Mouse (Mus musculus) adrenal gland (tissue): ENCODE results near the gene Pvalb.

Source experiments
- intact Hi-C: fragments of 180-260 bp; cut with DNase I; formaldehyde crosslinking; loops from one replicate; pipeline ENCODE4 v1.15.1; 2025
- long read RNA-seq, 2 experiments: library from polyadenylated mRNA; unstranded; transcript quantifications; one replicate each; pipeline ENCODE4 v2.0.0; 2020; ENCODE audit warnings: borderline replicate concordance in 1 of 2; ENCODE audit not compliant: insufficient replicate concordance in 1 of 2

Gene Pvalb
- long read RNA-seq, experiment 1, result 0 reads
- long read RNA-seq, experiment 2, result 0 reads

GRCm38 (mm10) chr15:78206312-78206711 is at the start of gene Pvalb:
TSS of gene Pvalb (minus strand) at chr15:78206400.
- intact Hi-C loops, result no loop called here

- intact Hi-C loops, result no loop called here
Observed at GRCm38 (mm10) chr15:78254751-78255150, 48.6 kb upstream of the Pvalb start.

- intact Hi-C loops, result loop anchor here (5.0 kb wide), 1 partner anchor 174 kb away; no protein-coding TSS in a partner anchor
Observed at GRCm38 (mm10) chr15:78248410-78248809, 42.2 kb upstream of the Pvalb start.

DNA sequence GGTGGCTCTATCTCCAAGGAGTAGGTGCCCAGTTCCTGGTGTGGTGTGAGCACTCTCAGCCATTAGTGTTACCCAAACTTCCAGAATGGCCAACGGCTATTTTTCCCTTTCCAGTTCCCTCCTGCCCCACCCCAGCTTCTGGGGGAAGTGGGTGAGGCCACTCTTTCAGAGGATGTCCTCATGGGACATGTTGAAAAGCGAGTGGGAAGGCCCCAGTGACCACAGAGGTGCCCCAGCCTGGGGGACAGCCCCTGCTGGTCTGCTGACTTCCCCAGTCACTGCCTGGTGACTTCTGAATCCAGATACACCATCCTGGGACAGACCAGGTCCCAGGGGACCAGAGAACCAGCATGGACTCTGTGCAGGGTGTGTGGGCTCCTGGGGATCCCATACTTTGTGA is 41.5 kb upstream of the Pvalb start:
- intact Hi-C loops, result loop anchor here (5.0 kb wide), 1 partner anchor 175 kb away; no protein-coding TSS in a partner anchor

DNA sequence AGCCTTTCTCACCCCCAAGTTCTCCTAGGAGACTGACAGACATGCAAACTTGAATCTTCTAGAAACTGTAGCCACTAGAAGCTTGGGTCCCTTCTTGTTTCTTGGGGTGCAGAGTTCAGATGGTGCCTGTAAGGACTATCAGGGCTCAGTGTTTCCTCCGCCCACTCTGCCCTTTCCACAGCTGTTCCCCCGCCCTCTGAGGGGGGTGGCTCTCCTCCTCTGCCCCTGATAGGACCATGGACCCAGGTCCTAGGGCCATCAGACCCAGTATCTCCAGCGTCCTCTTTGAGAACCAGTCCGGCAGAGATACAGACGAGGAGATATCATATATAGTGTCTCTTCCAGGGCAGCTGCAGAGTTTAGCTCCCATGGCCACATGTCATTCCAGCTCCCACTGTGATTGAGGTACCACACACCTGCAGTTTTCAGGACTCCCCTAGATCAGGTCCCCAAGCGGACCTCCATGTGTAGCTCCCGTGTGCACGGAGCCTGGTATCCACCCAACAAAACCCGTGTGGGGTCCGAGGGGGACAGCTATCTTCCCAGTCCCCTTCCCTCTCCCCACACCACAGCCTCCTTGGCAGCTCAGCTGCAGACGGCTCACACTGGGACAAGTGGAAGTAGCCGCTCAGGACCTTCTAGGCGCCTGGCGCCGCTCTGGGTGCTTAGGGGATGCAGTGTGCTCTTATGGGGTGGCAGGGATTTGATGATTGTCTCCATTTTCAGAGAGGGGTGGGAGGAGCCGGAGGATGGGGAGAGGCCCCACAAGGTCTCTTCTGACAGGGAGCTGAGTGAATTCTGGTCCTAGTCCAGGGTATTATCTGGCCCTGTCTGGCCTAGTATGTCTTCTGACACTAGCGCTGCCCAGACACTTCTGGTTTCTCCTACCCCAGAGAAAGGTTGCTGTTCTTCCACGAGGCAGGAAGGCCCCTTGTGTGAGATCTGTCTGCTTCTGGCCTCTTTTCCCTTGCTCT is 40.2 kb upstream of the Pvalb start:
- intact Hi-C loops, result loop anchor here (5.0 kb wide), 1 partner anchor 176 kb away; no protein-coding TSS in a partner anchor

DNA sequence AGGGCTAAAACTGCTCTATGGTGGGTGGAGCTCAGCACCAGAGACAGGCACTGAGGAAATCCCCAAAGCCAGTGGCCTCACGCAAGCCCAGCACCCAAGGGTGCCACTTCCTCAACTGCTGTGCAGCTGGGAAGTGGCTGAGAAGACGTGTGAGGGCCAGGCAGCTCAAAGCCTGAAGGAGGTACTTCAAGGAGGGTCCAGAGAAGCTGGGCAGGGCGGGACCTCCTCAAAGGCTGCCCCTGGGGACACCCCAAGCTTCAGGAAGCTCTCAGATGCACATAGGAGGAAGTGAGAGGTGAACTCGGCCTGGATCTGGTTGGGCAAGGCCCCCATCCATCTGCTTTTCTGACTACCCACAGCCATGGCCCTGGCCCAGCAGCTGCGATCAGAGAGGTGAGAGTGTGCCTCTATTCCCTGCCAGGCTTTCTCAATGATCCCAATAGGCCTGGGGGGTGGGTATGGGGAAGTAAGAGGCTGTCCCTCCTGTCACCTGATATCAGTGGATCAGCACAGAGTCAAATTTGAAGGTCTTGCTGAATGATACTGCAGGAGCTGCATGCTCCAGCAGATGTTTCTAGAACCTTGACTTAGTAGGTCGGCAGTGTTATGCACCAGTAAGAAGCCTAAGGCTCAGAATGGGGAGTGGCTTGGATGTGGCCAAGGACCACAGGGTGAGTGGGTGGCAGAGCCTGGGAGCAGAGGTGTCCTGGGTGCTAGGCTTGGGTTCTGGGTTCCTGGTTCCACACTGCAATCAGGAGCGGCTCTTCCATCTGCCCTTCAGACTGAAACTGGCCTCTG is 38.7 kb upstream of the Pvalb start, which contains the start of gene Ncf4:
Ncf4 (plus strand) TSS at position 107 of the 798 bp plus-strand sequence.
- intact Hi-C loops, result loop anchor here (5.0 kb wide), 1 partner anchor 177 kb away; no protein-coding TSS in a partner anchor

DNA sequence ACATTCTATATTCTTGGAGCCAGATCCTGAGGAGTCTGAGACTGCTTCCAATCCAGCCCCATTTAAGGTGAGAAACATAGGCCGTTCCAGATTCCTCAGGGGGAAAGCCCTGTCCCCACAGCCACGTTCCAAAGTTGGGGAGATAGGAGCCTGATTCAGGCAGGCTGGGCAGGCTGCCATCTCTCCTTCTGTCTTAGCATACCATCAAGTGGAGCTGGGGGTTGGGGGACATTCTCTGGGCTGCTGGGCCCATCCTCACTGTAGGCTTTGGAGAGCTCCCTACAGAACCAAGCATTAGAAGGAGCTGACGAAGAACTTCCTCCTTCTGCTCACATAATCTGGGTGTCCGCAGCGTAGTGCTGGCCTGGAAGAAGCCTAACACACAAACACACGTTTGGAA is 37.6 kb upstream of the Pvalb start:
- intact Hi-C loops, result no loop called here

GRCm38 (mm10) chr15:78243061-78243460 is 36.9 kb upstream of the Pvalb start:
- intact Hi-C loops, result no loop called here

GRCm38 (mm10) chr15:78241335-78241734 is 35.1 kb upstream of the Pvalb start:
- intact Hi-C loops, result no loop called here

DNA sequence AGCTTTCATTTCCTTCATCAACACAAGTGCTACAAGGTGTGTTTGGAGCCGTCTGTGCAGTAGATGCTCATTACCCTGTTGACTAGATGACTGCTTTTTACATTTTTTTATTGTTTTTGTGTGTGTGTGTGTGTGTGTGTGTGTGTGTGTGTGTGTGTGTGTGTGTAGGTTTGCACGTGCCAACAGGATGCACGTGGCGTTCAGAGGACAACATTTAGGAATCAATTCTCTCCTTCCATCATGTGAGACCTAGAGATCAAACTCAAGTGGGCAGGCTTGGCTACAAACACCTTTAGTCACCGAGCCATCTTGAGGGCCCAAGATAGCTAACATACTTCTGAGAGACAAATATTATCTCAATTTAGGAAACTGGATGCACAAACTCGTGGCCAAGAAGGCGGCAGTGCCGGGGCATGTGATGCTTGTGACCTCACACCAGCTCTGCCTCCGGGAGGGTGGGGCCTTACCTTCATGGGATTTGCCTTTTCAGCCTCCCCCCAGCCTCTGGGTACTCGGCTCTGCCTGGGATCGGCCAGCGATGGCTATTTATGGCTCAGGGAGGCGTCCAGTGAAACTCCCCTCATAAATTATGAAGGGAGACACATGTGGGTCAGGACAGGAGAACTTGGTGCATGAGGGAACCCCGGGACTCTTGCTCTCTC is 33.9 kb upstream of the Pvalb start:
- intact Hi-C loops, result loop anchor here (5.0 kb wide), 2 partner anchors 63 to 258 kb away; no protein-coding TSS in a partner anchor

DNA sequence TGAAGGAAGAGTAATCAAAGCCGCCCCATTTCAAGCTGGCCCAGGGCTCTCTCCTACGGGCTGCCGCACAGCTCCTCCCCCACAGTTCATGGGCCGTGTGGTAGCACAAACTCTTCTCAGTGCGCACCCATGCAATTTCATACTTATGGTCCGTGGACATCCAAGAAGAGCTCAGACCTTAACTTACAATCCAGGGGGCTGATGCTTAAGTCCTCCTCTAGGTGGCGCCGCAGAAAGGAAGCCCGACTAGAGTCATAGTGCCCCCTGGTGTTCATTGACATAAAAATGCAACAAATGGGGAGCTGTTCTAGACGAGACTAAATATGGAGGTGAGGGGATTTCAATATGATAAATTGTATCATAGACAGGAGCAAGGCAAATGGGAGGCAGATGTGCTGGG is 33.3 kb upstream of the Pvalb start:
- intact Hi-C loops, result loop anchor here (5.0 kb wide), 2 partner anchors 62 to 257 kb away; no protein-coding TSS in a partner anchor

DNA sequence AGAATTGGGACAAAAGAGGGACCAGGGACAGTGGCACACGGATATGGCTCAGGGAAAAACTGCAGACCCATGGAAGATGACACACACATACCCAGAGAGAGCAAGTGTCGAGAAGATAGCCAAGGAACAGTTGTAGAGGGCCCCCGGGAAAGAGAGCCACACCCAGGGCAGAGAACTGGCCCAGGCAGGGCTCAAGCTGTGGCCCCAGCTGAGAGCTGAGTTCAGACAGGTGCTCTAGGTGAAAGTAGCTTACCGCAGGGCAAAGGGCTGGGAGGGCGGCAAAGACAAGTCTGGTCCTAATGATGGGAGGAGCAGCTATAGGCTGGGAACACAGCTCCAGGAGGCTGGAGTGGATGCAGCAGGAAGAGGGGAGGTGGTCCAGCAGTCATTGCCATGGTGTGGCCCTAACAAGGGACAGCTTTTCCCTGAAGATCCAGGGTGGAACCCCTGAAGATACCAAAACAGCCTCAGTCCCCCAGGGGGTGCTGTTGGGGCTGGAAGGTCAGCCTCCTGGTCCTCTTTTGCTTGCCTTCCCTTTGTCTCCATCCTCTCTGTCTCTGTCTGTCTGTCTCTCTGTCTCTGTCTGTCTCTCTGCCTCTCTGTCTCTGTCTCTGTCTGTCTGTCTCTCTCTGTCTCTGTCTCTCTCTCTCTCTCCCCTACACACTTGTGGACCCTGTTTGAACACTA is 28.8 kb upstream of the Pvalb start:
- intact Hi-C loops, result loop anchor here (5.0 kb wide), 2 partner anchors 58 to 253 kb away; no protein-coding TSS in a partner anchor

DNA sequence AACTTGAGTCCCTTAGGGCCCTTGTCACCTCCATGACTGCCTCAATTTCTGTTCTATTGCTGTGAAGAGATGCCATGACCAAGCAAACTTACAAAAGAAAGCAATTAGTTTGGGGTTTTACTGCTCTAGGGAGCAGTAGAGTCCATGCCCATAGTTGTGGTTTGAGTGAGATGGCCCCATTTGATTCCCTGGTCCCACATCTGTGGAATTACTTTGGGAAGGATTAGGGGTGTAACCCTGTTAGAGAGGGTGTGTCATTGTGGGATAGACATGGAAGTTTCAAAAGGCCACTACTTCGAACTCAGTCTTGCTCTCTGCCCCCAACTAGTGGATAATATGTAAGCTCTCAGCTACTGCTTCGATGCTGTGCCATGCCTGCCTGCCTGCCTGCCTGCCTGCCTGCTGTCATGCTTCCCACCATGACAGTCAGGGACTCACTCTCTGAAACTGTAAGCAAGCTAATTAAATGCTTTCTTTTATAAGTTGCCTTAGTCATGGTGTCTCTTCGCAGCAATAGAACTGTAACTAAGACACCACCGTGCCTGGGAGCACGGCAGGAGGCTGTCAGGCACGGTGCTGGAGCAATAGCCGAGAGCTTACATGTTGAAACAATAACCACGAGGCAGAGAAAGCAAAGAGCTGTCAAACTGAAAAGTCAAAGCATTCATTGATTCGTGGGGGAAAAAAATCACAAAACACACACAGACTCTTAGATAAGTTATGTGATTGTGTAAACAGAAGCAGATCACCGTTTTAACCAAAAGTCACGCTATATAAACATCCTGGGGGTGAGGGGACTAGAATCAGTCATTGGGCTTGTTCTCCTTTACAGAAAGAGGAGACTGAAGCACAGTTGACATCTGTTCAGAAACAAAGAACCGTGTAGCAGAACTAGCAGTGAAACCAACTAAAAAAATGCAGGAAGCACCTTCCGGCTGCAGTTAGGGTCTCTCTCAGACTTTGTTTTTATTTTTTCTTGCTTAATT is 25.4 kb upstream of the Pvalb start:
- intact Hi-C loops, result no loop called here

GRCm38 (mm10) chr15:78227816-78228215 is 21.6 kb upstream of the Pvalb start:
- intact Hi-C loops, result no loop called here

- intact Hi-C loops, result no loop called here
Observed at GRCm38 (mm10) chr15:78215269-78215668, 9.1 kb upstream of the Pvalb start.

DNA sequence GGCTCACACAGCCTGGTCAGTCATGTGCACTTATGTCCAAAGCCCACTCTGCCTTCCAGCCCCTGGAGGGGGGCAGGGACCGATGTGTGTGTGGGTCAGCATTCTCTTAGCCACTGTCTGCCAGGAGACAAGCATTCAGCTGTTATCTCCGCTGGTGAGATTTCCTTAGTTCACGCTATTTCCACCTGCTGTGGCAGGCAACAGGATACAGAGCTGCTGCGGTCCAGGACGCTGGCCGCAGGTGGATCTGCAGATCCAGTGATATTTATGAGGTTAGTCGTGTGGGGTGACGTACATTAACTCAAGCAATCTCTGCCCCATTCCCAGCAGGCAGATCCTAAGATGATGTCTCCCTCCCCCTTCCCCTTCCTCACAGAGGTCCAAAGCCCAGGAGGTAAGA is 5.2 kb upstream of the Pvalb start:
- intact Hi-C loops, result no loop called here

DNA sequence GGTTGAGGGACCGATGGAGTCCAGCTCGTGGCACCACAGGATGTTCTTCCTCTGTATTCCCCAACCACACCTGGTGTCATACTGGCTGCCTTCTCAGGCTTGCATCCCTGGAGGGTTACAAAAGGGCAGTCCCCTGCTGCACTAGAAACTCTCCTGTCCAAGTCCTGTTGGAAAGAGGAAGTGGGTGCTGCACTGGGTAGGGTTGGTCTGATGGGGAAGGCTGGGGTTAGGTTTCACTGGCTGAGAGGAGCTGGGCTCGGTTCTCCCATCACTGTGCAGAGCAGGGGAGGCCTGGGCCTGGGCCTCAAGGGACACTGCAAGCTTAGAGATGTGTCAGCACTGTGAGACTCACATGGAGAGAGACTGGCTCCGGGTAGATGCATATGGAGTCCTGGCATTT is 4.0 kb upstream of the Pvalb start:
- intact Hi-C loops, result no loop called here

DNA sequence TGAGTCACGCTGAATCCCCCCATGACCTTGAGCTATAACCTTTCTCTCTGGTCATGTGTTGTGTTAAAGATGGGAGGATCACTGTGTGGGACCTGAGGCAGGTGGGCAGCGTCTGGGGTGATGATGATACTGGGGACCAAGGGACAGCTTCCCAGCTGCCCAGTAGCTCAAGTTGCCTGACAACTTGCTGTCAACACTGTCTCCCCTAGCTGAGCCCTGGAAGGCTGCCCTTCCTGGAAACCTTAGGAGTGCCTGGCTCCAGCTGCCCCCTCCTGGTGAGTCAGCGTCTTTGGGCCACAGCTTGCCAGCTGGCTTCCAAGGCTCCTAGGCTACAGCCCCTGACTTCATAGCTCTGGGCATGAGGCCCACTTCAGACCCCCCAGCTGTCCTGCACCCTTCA is 1.0 kb downstream of the Pvalb start:
- intact Hi-C loops, result no loop called here
